Mouse (Mus musculus) cerebellum, adult 9-10 months (tissue): ENCODE data around the gene Slc22a1.

Experiments
- DNase-seq: peaks from one replicate; pipeline ENCODE4 v3.0.0; 2022

Gene Slc22a1

GRCm38 (mm10) chr17:12630976-12631730 is 44.5 kb downstream of the Slc22a1 start:
- DNase-seq: no peak

DNA sequence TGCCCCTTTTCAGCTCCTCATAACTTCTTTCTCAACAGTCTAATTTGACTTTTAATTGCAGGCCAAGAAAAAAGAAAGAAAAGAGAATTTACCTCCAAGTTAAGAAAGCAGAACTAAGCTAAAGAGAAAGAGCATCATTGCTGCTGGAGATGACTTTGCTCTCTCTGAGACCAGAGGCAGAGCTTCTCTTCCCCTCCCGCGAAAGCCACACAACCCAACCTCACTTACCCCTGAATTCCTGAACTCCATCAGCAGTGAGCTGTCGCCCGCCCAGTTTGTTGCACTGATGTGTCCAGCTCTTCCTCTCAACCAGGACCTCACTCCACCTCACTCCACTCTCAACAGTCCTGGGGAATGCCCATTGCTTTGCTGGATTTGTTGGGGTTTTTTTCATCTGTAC is 47.6 kb downstream of the Slc22a1 start:
- DNase-seq: no peak

DNA sequence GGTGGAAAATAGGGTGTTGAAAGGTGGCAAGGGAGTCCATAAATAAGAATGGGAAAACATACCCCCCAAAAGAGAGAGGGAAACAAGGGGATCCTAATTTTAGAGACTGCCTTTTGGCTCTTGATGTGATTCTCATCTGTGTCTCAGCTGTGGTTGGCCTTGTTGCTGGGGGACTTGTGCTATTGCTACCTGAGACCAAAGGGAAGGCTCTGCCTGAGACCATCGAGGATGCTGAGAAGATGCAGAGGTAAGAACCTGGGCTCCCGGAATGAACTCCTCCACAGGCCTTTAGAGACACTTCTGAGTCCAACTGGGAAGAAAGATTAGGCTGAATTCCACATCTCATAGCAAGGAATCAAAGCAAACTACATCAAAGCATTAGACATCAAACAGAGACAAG is 56.0 kb downstream of the Slc22a1 start:
- DNase-seq: no peak

DNA sequence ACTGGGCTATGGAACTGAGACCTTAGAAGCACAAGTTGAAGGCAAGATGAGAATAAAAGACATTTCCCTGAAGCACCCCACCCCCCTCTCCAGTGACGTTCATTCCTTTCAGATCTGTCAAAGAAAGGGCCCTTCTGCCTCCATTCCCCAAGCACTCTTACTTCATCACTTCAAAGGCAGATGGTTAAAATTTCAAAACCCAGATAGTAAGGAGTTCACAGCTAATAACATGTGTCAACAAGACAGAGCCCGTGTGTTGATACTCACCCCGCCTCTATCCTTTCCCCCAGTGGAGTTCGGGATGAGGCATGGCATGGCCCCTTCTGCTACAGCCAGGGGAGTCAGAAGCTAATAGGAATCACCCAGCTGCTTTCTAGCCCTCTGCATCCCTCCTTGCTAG is 60.2 kb downstream of the Slc22a1 start:
- DNase-seq: no peak

DNA sequence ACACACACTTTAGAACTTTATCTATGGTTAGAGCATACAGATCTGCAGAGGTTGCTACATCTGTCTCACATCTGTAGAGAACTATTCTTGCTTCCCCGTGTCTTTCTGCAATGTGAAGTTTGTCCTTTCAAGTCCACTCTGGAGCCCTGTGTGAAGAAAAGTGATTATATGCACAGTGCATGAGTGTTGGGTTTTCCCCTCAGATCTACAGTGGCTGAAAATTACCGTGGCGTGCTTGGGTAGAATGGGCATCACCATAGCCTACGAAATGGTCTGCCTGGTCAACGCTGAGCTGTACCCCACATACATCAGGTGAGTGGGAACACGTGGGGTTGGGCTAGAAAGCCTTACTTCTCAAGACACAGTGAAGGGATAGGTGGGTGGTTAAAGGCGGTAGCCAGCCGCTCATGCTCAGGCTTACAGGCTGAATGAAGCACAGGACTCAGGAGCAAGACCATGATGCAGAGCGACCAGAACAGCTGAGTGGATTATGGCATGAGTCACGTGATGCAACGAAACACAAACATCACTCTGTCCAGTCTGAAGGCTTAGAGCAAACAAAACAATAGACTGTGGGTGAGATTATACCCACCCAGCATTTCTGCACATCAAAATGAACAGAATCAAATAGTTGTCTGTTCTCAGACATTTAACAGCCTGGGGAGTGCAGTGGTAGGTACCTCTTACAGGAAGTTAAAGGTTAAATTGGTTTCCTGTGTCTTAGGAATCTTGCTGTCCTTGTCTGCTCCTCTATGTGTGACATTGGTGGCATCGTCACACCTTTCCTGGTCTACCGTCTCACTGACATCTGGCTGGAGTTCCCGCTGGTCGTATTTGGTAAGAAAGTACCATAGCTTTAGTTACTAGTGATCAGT is 60.9 kb downstream of the Slc22a1 start:
- DNase-seq: no peak

GRCm38 (mm10) chr17:12607202-12607601 is 68.4 kb downstream of the Slc22a1 start:
- DNase-seq: no peak

- no peak for DNase-seq
These were observed 69.0 kb downstream of the Slc22a1 start for GRCm38 (mm10) chr17:12606634-12607033.
